Mouse (Mus musculus): ENCODE results near the gene Mpp1. TPM values are rescaled to one million over a fixed set of nuclear protein-coding genes. Genes with fewer than 3 reads are reported as not detected.

Gene Mpp1
- polyA plus RNA-seq, 1 experiment from 2014 or later = 33.2 TPM

- H3K4me3 ChIP-seq (replicated peaks) = peak overlapping the region; percentile 48
- no peaks in the 10 kb centered on the region for H3K4me1 ChIP-seq (replicated peaks)
- peak overlapping the region; percentile 31 for H3K9ac ChIP-seq (replicated peaks)
- peak; percentile 56 for ATAC-seq (ENCODE audit: insufficient number of reproducible peaks, insufficient read depth, low FRiP score, low TSS enrichment, low read depth)
- no peaks in the 10 kb centered on the region for H3K9me3 ChIP-seq
- WGBS = 30% methylated on average over 23 of the region's 26 CpGs
- no peaks in the 10 kb centered on the region for H3K36me3 ChIP-seq
- peak overlapping the region; percentile 61 for H3K4me2 ChIP-seq
- no peak overlapping the region for H3K27ac ChIP-seq
- no peaks in the 10 kb centered on the region for H3K27me3 ChIP-seq
Observed at GRCm38 (mm10) chrX:75083982-75084773, 46.6 kb downstream of the Mpp1 start.

GRCm38 (mm10) chrX:75082351-75082750 lies 48.5 kb downstream of the Mpp1 start:
- H3K27me3 ChIP-seq = no peaks in the 10 kb centered on the region
- no peaks in the 10 kb centered on the region for H3K4me1 ChIP-seq (replicated peaks)
- H3K27ac ChIP-seq = no peak overlapping the region
- no peak overlapping the region for H3K4me3 ChIP-seq (replicated peaks)
- no peak for ATAC-seq (ENCODE audit: insufficient number of reproducible peaks, insufficient read depth, low FRiP score, low TSS enrichment, low read depth)
- H3K36me3 ChIP-seq = no peaks in the 10 kb centered on the region
- H3K4me2 ChIP-seq = no peak overlapping the region
- H3K9ac ChIP-seq (replicated peaks) = no peak overlapping the region
- 65% methylated on average over 2 of the region's 2 CpGs for WGBS
- H3K9me3 ChIP-seq = no peaks in the 10 kb centered on the region

Other genes starting within 250 kb of the Mpp1 start
- gene Gab3, start 45.6 kb downstream of the Mpp1 start, polyA plus RNA-seq (2016; fragmentation: Nextera tagmentation; extraction: Ambion mirVana) = 1.0 and 1.1 TPM in 2 replicates
- gene Dkc1, start 35.2 kb downstream of the Mpp1 start, polyA plus RNA-seq (2016; fragmentation: Nextera tagmentation; extraction: Ambion mirVana) = 148 and 153 TPM in 2 replicates
- gene Smim9, start 32.8 kb upstream of the Mpp1 start, polyA plus RNA-seq (2016; fragmentation: Nextera tagmentation; extraction: Ambion mirVana) = not detected in 2 replicates

Data from limb, embryonic 12.5 days (tissue).